Mouse (Mus musculus) layer of hippocampus, adult 9-11 months (tissue): ENCODE measurements around the gene Arhgap15.

Experiments
- DNase-seq: peaks from one replicate; pipeline ENCODE4 v3.0.0; 2022

Arhgap15 gene

DNA sequence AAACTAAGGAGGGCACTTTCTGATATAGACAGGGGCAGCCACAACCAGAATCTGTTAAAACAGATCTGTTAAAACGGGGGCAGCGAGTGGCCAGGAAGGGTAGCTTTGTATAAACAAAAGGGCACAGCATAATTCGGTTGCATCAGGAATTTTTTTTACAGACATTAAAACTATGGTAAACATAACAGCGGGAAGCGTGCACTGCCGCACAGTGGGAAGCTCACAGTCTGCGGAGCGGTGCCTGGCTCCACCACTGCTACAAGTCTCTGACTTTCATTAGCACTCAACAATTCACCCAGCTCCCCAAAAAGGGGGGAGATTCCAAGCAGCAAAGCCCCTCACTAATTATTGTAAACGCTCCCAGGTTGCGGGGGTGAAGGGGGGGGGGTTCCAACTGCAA is 562.6 kb downstream of the Arhgap15 start:
- no peak for DNase-seq

DNA sequence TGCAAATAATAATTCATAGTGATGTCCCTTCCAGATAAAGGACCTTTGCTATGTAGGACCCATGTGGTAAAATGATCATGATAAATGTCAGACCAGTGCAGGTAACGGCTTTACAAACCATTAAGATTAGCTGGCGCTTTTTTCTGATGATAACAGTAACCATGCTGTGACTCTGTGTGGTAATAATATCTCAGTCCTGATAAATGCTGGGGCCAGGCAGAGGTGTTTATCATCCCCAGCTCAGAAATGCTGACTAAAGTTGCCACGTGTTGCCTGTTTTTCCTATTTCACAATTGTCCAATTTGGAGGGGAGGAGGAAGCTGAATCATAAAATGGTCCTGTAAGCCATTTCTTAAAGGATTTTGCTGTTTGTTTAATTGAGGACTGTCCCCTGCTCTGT is 564.9 kb downstream of the Arhgap15 start:
- DNase-seq, result no peak

DNA sequence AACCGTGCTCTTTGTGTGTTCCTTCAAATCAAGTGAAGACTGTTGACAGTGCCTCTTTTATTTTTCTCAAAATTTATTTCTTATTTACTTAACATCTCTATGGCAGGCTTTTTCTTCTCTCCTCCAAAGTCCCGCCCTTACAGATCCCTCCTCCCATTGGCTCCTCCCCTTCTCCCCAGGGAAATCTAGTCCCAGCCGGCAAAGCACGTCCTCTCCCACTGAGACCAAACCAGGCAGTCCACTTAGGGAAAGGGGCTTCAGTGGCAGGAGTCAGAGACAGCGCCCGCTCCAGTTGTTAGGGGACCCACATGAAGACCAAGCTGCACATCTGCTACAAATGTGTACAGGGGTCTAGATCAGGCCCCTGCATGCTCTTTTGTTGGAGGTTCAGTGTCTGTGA is 569.8 kb downstream of the Arhgap15 start:
- DNase-seq, result no peak

DNA sequence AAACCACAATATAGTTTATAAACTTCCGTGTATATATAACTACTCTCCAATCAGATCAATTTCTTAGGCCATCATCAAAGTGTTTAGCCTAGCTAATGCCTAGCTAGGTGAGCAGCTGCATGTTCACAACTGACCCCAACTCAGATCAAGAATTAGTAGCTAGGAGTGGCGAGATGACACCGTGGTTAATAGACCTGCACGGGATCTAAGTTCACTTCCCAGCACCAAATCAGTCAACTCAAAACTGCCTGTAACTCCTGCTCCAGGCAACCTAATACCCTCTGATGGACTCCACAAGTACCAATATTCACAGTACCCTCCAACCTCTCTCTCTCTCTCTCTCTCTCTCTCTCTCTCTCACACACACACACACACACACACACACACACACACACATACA is 570.9 kb downstream of the Arhgap15 start:
- no peak for DNase-seq

DNA sequence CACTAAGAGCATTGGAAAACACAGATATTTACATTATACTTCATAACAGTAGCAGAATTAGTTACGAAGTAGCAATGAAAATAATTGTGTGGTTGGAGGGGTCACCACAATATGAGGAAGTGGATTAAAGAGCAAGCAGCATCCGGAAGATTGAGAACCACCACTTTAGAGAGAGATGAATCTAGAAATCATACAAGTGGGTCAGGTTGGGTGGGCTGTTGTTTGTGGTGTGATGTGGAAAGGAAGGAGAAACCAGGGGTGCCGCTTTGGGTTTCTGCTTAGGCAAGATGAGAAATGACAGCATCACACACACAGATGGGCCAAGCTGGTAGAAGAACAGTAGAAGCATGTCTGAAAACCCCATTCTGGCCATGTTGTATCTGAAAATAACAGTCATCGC is 575.2 kb downstream of the Arhgap15 start:
- DNase-seq, result no peak

DNA sequence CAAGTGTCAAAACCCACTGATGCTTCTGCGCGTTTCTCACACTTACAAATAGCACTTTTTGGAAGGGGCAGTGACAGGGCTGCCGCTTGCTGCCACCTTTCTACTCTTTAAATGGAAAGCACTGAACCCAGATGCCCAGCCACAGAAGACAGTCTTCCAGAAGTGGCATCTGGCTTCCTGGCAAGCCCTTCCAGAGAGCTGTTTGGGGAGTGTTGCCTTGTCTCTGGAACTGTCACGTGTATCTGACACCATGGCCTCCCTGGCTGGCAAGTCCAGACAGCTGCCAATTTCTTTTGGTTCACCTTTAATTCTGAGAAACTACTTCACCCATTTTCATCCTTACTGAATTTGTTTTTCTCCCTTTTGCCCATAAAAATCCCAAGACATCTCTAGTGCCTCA is 584.7 kb downstream of the Arhgap15 start:
- no peak for DNase-seq

DNA sequence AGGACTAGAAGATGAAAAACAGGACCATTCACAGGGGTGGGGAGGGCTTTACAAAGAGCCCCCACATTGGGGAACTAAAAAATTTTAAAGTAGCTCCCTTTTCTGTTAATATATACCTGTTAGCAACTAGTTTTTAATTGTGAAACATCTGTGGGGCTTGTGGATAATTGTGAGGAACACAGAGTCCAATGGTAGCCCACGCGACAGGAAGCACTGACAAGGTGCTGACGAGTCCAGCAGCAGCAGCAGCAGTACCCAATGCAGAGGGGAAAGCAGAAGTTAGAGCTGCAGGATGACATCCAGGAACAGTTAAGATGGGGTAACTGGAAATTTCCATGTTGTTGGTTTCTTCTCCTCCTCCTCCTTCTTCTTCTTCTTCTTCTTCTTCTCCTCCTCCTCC is 585.4 kb downstream of the Arhgap15 start:
- DNase-seq, result no peak

DNA sequence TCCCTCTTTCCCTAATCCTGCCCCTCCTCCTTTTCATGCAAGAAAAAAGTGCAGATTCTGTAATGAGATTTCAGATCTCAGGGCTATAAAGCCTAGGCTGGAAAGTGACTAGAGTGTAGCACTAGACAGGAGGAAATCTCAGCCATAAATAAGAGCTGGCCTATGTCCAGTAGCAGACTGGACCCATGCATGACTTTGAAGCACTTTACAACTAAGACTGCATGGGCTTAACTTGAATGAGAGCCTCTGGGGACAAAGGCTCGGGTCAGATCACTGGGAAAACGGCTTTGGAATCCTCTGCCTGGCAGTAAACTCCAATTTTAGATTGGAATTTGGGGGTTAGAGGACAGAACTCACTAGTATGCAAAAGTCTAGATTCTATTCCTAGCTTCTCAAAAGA is 585.9 kb downstream of the Arhgap15 start:
- DNase-seq, result no peak

DNA sequence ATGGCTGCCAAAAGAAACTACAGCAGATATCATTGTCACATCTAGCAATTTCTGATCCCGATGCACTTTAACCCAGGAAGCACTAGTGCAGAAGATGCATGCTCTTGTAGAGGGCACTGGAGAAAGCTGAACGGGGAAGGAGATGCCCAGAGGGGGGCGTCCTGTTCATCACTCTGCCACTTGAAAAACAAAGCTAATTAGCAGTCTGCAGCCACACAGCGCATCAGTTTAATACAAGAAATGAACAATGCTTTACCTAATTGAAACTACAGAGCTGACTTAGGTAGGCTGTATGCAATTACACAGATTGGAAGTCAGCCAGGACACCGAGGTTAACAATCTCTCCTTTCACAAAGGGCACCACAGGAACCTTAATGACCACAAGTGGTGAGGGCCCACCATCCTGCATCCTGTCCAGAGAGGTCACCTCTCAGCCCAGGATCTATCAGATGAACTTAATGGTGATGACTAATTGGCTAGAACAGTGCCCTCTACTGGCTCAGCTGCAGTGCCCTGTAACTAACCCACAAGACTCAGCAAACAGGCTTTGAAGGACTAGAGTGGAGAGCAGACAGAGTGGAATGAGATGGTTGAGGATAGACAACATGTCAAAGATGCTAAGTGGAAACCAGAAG is 588.2 kb downstream of the Arhgap15 start:
- DNase-seq, result no peak

DNA sequence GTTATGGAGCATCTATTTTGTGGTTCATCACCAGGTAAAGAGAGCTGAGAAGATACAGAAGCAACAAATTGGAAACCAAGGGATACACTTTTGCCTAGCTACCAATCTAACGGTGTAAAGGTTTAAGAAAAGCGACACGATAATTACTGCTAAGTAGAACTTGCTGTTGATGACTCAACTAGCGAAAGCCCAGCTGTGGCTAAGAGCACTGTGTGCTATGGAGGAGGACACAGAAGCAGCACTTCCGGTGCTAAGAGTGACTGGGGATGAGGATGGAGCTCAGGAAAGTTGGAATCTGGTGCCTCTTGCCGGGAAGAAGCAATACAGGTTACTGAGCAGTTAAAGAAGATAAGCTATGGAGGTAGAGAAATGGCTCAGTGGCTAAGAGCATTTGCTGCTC is 589.8 kb downstream of the Arhgap15 start:
- DNase-seq, result no peak

DNA sequence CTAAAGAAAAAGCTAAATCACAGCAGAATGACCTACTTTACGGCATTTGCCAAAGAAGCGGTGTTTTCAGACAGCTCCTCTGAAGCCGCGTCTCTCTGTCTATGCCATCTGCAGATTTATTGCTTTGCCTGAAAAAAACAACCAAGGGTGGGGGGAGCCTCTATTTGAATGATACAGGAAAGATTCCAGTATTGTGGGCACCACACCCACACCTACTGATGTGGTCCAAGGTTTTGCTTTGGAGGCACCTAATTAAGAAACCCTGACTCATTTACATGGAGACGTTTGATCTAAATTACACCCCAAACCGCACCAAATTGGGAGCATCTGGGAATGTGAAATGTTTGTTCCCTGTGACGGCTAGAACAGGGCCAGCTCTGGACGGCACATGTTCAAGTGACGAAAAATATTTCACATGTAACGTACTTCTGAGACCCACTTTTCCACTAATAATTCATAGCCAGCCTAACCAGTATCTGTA is 592.5 kb downstream of the Arhgap15 start:
- DNase-seq, result peak; percentile 71

DNA sequence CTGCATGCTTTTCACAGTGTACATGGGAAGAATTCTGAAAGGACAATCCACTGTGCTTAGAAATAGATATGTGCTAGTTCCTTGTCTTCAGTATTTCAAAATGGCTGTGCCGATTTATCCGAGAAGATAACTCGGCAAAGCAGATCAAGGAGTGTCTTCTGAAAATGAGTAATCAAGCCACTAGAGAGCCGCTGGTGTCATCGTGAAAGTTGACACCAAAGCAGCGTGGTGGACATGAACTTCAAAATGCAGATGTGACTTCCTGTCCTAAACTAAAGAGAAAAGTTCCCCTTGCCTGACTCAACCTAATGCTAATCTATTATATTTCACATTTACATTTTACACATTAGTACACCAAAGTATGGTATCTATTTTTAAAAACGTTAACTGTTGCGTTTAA is 596.2 kb downstream of the Arhgap15 start:
- DNase-seq, result no peak

DNA sequence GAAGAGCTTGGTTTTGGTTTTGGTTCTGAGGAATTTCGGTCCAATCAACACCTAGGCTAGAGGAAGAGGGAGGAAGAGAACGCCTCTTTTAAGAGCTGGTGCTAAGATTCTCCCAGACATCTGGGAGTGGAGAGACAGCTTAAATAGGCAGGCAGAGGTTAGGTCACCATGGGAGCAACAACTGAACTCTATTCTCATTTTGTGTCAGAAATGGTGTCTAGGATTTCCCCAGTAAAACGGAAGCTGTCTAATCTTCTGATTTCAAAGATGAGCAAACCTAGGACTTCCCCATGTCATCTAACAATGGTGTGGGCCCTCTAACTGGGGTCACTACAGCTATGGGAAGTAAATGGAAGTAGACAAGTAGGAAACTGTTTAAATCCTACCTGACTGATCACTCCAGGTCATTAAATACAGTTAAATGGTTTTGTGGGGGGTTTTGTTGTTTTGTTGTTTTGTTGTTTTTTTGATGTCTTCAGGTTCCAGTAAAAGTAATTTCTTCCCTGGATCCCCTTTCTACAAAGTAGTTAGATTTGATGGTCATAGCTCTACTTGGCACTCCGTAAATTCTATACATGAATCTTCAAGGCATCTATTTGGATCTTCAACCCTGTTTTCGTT is 596.8 kb downstream of the Arhgap15 start:
- DNase-seq, result no peak

DNA sequence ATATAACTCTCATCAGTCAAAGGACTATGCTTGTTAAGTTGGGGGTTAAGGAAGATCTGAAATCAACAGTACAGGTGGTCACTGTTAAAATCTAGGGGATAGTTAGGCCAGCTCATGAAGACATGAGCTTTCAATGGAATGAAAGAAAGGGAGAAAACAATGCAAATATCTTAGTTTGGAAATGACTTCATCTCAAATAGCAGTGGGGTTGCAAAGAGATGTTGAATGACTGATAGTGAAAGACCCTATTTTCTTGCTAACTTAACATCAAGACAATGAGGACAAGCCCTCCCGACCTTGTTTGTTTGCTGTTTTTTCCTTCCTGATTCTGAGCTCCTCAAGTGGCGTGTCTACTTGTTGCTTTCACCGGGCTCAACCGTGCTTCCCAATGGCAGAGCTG is 597.6 kb downstream of the Arhgap15 start:
- DNase-seq, result no peak

DNA sequence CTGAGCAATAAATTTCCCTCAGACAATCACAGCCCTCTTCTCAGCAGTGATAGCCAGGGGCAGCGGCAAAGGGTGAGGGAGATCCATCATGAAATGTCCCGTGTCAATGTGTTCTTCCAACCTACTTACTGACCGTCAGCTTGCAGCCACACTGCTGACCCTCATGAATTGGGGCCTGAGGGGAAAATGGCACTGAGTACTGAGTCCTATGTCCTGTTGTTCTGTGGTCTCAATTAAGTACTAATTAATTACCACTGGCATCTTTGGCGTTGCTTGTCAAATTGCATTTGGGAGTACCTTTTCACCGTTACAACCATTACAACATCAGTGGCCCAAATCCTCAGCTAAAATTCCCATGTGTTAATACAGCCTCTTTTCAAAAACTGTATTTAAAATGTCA is 599.2 kb downstream of the Arhgap15 start:
- DNase-seq, result no peak

DNA sequence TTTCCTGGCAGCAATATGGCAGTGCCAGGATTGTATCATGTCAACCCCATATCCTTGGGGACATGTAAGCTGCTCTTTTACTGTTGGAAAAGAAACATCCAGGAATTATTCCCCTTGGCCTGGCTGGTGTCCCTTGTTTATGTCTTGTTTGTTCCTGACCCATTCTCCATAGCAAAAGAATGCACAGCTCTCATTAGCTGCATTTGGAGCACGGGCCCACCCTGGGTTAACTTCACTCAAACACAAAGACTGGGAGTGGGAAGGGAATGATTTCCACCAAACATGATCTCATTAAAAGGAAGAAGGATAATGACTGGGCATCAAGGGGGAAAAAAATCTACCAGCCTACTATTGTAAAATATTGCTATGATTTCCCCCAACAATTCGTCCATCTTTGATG is 600.5 kb downstream of the Arhgap15 start:
- no peak for DNase-seq

DNA sequence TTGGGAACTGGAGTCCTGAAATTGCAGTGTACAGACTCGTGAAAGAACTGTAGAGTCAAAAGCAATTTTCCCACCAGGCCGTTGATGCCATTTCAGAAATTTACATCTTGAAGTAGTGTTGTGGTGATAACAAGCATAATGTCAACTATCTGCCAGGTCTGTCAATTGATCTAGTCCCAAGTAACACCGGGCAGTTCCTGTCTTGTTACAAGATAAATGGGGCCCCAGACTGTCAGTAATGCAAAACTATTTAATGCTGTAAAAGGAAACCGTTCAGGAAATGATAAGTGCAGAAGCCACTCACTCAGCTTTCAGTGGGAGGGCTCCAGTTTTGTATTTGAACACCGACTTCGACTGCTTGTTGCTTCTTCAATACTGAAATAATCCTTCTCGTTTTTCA is 604.3 kb downstream of the Arhgap15 start:
- DNase-seq, result no peak

DNA sequence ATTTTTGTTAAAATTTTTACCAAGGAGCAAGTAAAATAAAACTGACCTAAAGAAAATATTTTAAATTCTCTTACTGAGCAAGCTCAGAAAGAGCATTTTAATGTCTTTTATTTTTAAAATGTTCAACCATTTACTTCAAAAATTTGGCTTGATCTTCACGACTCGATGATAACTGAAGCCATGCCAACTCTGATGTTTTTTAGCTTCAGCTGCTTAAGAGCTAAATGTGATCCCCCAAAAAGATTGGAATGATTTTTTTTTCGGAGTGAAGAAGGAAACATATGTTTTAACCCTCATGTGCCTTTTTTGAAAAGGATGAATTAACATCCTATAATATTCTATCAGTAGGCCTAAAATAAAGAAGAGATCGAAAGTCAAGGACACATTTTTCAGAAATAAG is 605.0 kb downstream of the Arhgap15 start:
- DNase-seq, result no peak

DNA sequence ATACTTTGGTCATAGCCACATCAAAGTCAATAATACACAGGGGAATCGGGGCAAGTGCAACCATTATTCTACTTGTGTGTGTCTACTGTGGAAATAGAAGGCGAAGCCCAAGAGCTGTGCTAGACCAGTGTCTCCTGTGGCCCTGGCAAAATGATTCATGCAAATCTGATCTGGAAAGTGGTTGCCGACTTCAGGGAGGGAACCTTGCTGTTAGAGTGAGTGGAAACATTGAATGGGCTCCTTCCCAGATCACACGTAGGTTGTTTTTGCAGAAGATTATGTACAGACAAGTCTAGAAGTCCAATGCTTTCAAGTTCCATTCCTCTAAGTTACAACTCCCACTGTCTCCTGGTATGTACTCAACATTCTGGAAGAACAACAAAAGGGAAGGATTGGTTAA is 606.2 kb downstream of the Arhgap15 start:
- DNase-seq, result no peak

DNA sequence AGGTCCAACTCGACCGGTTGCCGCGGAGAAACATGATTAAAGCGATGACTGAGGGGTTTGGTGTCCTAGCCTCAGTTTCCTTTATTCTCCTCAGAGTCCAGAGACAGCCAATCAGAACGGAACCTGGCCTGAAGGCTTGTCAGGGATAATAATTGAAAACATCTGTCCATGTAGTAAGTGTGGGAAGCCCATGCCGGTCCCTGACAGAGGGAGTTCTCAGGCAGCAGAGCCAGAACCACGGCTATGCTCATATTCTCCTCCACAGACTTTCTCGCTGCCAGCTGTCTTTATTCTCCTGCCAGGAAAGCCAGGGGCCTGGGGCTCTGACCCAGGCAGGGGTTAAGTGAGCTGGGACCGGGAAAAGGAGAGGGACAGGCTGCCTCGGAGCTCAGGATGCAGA is 606.7 kb downstream of the Arhgap15 start:
- DNase-seq, result no peak

DNA sequence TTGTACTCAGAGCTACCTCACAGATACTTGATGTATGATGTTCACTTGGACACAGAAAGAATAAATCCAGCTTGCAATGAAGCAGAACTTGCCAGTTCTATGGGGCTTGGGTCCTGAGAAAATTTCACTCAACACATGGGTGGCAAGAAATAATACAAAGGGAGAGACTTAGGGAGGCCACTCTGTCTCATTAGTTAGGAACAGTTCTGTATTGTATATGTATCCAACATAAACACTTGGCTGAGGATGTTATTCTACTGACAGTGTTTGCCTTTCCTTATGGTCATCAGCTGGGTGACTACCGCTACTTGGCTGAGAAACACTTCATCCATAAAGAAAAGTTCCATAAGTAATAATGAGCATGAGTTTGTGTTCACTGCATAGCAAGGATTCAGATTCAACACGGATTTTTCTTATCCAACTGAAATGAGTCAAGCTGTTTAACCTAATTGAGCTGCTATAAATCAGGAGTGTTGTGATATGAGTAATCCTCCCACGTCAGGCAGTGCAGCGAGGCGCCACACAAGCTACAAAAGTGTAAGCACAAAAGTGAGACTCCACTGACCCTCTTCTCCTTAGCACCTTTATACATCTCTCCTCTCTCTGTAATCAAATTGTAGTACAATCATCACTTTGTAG is 607.7 kb downstream of the Arhgap15 start:
- DNase-seq, result no peak

DNA sequence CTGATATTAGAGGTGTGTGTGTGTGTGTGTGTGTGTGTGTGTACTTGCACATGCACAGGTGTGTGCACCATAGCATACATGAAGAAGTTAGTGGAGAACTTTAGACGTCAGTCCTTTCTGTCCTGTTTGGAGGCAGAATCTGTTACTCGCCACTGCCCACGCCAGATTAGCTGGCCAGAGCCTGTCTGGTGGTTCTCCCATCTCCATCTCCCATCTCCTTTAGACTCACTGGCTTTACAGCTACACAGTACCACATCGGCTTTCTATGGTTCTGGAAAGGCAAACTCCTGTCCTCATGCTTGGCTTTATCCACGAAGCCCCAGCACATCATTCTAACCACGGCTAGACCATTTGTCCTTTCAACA is 608.2 kb downstream of the Arhgap15 start:
- no peak for DNase-seq

DNA sequence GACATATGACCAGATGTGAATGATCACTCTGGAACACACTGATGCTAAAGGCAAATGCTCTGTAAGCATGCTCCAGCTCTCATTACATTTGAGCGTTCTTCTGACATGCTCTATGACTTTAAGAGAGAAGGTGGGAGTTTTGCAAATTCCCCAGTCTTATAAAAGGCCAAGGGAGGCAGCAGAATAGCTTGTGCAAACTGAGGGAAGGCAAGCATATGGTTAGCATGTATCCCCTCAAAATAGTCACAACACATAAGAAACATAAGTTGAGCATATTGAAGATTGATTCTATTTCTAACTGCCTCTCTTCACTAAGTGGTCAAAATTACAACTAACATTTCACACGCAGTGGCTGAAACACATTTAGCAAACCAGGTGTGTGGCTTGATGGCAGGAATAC is 631.6 kb downstream of the Arhgap15 start:
- no peak for DNase-seq

DNA sequence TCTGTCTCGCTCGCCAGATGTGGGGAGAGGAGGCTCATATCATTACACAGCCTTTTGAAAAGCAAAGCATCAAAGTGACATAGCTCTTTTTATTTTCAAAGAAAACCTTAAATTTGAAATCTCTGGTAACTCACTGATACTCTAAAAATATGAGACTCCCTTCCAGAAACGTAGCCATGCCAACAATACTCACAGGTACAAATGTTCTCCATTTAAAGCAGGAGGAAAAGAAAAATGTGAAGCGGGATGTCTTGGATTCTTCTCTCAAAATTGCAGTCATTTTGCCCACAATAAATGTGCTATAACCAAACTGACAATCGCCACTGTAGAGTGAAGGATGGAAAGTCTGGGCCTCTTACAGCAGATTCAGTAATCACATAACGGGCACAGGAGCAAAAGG is 635.9 kb downstream of the Arhgap15 start:
- no peak for DNase-seq

DNA sequence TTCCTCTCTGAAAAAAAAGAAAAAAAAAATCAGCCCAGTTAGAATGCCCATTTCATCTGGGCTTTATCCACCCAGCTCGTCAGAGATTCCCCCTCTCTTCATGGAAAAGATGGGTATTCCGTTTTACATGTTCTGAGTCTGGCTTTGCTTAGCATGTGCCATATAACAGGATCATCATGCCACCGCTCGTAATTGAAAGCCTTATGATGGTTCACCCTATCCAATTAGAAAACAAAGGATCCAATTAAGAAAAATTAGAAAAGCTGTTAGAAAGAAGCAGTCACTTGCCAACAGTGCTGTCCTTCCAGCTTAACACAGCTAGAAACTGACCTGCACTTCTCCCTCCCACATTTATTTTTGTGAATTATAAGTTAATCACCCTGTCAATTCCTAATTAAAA is 640.9 kb downstream of the Arhgap15 start:
- no peak for DNase-seq
